Mouse (Mus musculus) kidney, adult 10 weeks (tissue): ENCODE measurements around the gene Got1. TPM values are rescaled to one million over a fixed set of nuclear protein-coding genes. Genes with fewer than 3 reads are reported as not detected.

Experiments
- polyA plus RNA-seq: library from polyadenylated mRNA; stranded (reverse); fragments of 350-450 nt; fragmentation: Illumina TruSeq; extraction: RNeasy Lipid Tissue Mini Kit (QIAGEN cat#74804); gene quantifications from one replicate; pipeline ENCODE4 v1.2.3, GENCODE M21; 2014; ENCODE audit warnings: low read depth, low replicate concordance

The Got1 gene
- 20.0 TPM for polyA plus RNA-seq

GRCm38 (mm10) chr19:43524187-43525103 is at the start of gene Got1:
TSS of gene Got1 (minus strand) at chr19:43524605.

Other genes with a start within 250 kb of the Got1 start
- 0.16 TPM for gene Hpse2, start 136.2 kb downstream of the Got1 start, polyA plus RNA-seq
- 9.0 TPM for gene Cnnm1, start 84.2 kb downstream of the Got1 start, polyA plus RNA-seq
- gene Nkx2-3, start 87.7 kb upstream of the Got1 start, polyA plus RNA-seq: not detected
- 1.2 TPM for gene Slc25a28, start 150.3 kb upstream of the Got1 start, polyA plus RNA-seq
- gene Entpd7, start 165.1 kb upstream of the Got1 start, polyA plus RNA-seq: 3.0 TPM
- gene Cutc, start 228.4 kb upstream of the Got1 start, polyA plus RNA-seq: 52.3 TPM
- 28.4 TPM for gene Cox15, start 228.4 kb upstream of the Got1 start, polyA plus RNA-seq